Comparison of ENCODE assay signal across 9 mouse cellular contexts in the genomic region with DNA sequence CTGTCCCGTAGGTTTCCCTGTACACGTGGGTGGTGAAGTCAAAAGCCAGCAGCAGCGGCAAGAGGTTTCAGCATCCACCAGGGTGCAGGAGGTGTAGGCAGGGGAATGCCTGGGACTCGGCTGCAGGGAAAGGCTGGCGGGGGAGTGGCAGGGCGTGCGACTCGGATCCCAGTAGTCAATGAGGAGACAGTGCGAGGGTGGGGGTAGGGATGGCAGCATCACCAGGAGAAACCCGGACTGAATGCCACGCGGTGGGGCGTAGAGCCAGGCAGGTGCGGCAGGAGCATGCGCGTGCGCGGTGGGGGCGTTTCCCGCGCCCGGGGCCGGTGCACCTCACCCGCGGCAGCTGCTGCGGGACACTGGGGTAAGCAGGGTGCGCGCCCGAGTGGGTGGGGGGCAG. TPM values are rescaled to one million over a fixed set of nuclear protein-coding genes. Genes with fewer than 3 reads are reported as not detected.
DNase-seq lines count a peak whose midpoint lies in the region; ATAC-seq lines count a peak whose summit lies in the region.
"Had no signal": no experiment of that assay in that cellular context is flagged by ENCODE, and none has a peak within 500 bp of the region (broad histone marks: within the 10 kb centered on the region; RNA-seq: fewer than 3 reads in every experiment).

A gene (plus strand): TSS at position 271 of the 400 bp plus-strand sequence.

- peak within 1 kb of the TSS; percentile 98 for H3K4me2 ChIP-seq in forebrain, embryonic 12.5 days
- H3K4me2 ChIP-seq in stomach, embryonic 16.5 days (ENCODE audit: low read depth, low read length) = peak within 1 kb of the TSS; percentile 77

- no peaks in the 10 kb centered on the region for H3K9me3 ChIP-seq in forebrain, embryonic 12.5 days
- no peaks in the 10 kb centered on the region for H3K9me3 ChIP-seq in stomach, embryonic 16.5 days (replicated peaks; ENCODE audit: control insufficient read depth, low read length)

- H3K4me1 ChIP-seq in forebrain, embryonic 12.5 days = peaks cover 9% of the 10 kb centered on the region
- peaks cover 5% of the 10 kb centered on the region; the same call in 1 of the 2 replicates for H3K4me1 ChIP-seq in stomach, embryonic 16.5 days (ENCODE audit: control insufficient read depth, insufficient read depth, low read length)

- ATAC-seq in forebrain, embryonic 12.5 days (ENCODE audit: low FRiP score) = peak; percentile 84
- peak; percentile 29; the same call in 1 of the 2 replicates for ATAC-seq in stomach, embryonic 16.5 days (ENCODE audit: insufficient read depth, low FRiP score)

- no peak within 1 kb of the TSS for H3K27ac ChIP-seq in forebrain, embryonic 12.5 days
- H3K27ac ChIP-seq in stomach, embryonic 16.5 days (ENCODE audit: low read length) = no peak within 1 kb of the TSS
- H3K27ac ChIP-seq: macrophage had no signal

- DNase-seq in heart, postnatal 4 days = peak; percentile 6
- DNase-seq in heart, adult 11 months = no peak
- peak; percentile 20 to 48 for DNase-seq in adrenal gland, postnatal 36 days
- DNase-seq in kidney, postnatal 25 days = peak; percentile 16 to 51
- DNase-seq in lung, postnatal 4 days = peak; percentile 6 to 23
- no peak for DNase-seq in MN1 (ENCODE audit: low spot score)

- no peaks in the 10 kb centered on the region for H3K36me3 ChIP-seq in forebrain, embryonic 12.5 days (replicated peaks)
- H3K36me3 ChIP-seq in stomach, embryonic 16.5 days (ENCODE audit: control insufficient read depth, insufficient read depth, low read length) = no peaks in the 10 kb centered on the region

- H3K27me3 ChIP-seq in forebrain, embryonic 12.5 days = peaks cover 21% of the 10 kb centered on the region
- H3K27me3 ChIP-seq in stomach, embryonic 16.5 days (ENCODE audit: control insufficient read depth, insufficient read depth, low read length) = peaks cover 9% of the 10 kb centered on the region

- H3K4me3 ChIP-seq in forebrain, embryonic 12.5 days (replicated peaks) = peak within 1 kb of the TSS; percentile 58
- H3K4me3 ChIP-seq in stomach, embryonic 16.5 days (replicated peaks; ENCODE audit: low read length) = peak within 1 kb of the TSS; percentile 45

- peak within 1 kb of the TSS; percentile 59 for H3K9ac ChIP-seq in forebrain, embryonic 12.5 days
- peak within 1 kb of the TSS; percentile 48 for H3K9ac ChIP-seq in stomach, embryonic 16.5 days (ENCODE audit: low read length)

- 0% methylated on average over 26 of the region's 29 CpGs for WGBS in forebrain, embryonic 12.5 days
- WGBS in stomach, embryonic 16.5 days = under 1% methylated on average over 27 of the region's 29 CpGs

RNA-seq across cellular contexts. Expression of the gene that starts here (rescaled TPM):
- not detected for total RNA-seq in heart, postnatal 4 days (2021)
- under 1 TPM in 1 of 2 experiments, not detected in 1; 0.40 TPM for total RNA-seq in adrenal gland, postnatal 36 days (2021)
- polyA plus RNA-seq in forebrain, embryonic 12.5 days (2016; fragmentation: Nextera tagmentation; extraction: Ambion mirVana) = 0.23 and 0.26 TPM in 2 replicates
- 0.14 TPM in 1 of 2 replicates, not detected in the other for polyA plus RNA-seq in stomach, embryonic 16.5 days (2015; fragmentation: Nextera tagmentation; extraction: Ambion mirVana)
- polyA plus RNA-seq: macrophage had no signal

Comparison
In these comparisons a context has a peak if more than half of its experiments do, and no peak if none do; other contexts are left out.
1. Peak in DNase-seq in heart, postnatal 4 days; RNA of the gene not detected or under 1 TPM.
2. Peak in DNase-seq in adrenal gland, postnatal 36 days; RNA of the gene not detected or under 1 TPM.
3. Peak in ATAC-seq, H3K4me3 ChIP-seq, H3K9ac ChIP-seq and H3K4me2 ChIP-seq in forebrain, embryonic 12.5 days; RNA of the gene not detected or under 1 TPM.
4. Peak in ATAC-seq, H3K4me3 ChIP-seq, H3K9ac ChIP-seq and H3K4me2 ChIP-seq in stomach, embryonic 16.5 days; RNA of the gene not detected or under 1 TPM.
5. DNase-seq: peak in kidney, postnatal 25 days (2 of 2) and lung, postnatal 4 days (2 of 2); none in heart, adult 11 months (single experiment) and MN1 (single experiment).